In genomic region chr1:132947811-132948210, GRCm38 (mm10) we compare ENCODE assay signal across 14 mouse cellular contexts.
"Had no signal": no experiment of that assay in that cellular context is flagged by ENCODE, and none has a peak within 500 bp of the region (broad histone marks: within the 10 kb centered on the region; RNA-seq: fewer than 3 reads in every experiment).

No protein-coding gene starts in this region.

- DNase-seq: gastrocnemius, adult 2 months; gastrocnemius, postnatal 10 days; gastrocnemius, postnatal 25 days; heart, adult 18-20 months; heart, postnatal 10 days; heart, postnatal 4 days; kidney, adult 2 months; kidney, postnatal 14 days; kidney, postnatal 36 days; layer of hippocampus, adult 9-11 months; layer of hippocampus, postnatal 36 days; liver; liver, embryonic 13.5 days; liver, postnatal 0 days had no signal
